Mouse (Mus musculus) gastrocnemius, adult 8-10 months (tissue): ENCODE results near the gene Mt3. TPM values are rescaled to one million over a fixed set of nuclear protein-coding genes. Genes with fewer than 3 reads are reported as not detected.
A peak's percentile ranks its signal among the peaks of the same experiment; 100 is the strongest.

Experiments
- DNase-seq, 2 experiments: peaks; one replicate each; pipeline ENCODE4 v3.0.0; 2022; ENCODE audit warnings: low spot score in 2 of 2
- total RNA-seq, 4 experiments: library from RNA; stranded (reverse); gene quantifications; 2 replicates each; pipeline ENCODE4 v1.2.4; 2022

The Mt3 gene
- total RNA-seq, 4 experiments from 2014 or later, result 2.0 to 2.4 (median 2.2) TPM; not detected in 1

DNA sequence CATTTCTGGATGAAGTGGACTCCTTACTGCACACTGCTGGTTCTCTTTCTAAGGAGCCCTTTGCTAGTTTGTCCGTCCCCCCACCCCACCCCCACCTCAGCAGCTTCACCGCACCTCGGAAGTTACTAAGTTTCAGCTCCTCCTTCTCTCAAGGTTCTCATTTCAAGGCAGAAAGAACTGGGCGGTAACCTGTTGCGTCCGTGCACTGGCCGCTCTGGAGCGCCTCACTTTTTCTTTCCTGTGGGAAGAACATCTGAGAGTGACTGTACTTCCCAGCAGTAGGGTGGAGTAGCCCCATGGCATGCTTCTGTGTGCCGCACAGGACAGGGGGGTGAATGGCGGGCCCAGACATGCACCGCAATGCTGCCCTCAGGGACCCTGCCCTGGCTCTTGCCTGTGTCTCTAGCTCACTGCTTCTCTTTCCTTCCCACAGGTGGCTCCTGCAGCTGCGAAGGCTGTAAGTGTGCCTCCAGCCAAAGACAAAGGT lies 32.0 kb downstream of the Mt3 start:
- no peak for DNase-seq

DNA sequence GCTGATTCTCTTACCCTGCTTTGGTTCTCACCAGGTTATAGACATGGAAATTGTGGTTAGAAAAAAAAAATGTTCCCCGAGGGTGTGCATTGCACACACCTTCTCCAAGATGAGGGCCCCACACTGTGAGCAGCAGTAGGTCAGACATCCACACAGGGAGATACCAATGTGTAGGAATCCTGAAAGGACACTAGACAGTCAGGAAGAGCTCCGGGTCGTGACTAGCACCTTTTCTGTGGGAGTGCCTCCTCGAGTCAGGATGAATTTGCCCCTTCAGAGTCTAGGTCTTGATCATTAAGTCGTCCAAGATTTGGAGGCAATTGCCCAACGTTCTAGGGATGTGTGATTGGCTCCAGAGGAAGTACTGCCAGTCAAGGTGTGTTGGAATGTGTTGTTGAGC lies 33.4 kb downstream of the Mt3 start:
- DNase-seq, result no peak

- DNase-seq, result peak; percentile 64 to 73
Observed at GRCm38 (mm10) chr8:94186542-94186941, 34.1 kb downstream of the Mt3 start.

DNA sequence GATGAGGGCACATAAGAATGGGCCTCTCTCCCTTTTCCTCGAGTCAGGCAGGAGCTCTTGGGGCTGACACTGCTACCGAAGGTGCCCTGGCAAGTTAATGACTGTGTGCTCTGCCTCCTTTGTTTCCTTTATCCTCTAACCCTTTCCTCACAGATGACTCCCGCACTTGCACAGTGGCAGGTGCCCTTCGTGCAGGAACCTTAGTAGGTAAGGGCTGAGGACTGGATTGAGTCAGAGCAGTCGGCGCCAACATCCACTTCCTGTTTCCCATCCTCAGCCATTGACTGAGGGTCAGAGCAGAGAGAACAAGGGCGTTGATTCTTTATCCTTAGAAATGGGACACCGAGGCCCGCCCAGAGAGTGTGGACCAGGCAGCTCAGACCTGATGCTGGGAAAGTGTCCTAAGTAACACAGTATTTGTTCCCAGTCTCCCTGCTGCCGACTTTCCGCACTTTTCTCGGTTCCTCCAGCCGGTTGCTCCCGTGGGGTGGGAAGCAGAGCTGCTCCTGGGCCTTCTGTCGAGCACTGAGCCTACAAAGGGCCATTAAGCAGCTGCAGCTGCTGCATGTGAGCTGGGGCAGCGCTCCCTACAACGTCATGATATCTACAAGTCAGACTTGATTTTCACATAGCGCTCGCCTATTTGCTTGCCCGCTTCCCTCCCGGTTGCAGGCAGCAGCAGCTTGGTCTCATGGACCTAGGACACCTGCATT lies 35.0 kb downstream of the Mt3 start:
- DNase-seq, result no peak

DNA sequence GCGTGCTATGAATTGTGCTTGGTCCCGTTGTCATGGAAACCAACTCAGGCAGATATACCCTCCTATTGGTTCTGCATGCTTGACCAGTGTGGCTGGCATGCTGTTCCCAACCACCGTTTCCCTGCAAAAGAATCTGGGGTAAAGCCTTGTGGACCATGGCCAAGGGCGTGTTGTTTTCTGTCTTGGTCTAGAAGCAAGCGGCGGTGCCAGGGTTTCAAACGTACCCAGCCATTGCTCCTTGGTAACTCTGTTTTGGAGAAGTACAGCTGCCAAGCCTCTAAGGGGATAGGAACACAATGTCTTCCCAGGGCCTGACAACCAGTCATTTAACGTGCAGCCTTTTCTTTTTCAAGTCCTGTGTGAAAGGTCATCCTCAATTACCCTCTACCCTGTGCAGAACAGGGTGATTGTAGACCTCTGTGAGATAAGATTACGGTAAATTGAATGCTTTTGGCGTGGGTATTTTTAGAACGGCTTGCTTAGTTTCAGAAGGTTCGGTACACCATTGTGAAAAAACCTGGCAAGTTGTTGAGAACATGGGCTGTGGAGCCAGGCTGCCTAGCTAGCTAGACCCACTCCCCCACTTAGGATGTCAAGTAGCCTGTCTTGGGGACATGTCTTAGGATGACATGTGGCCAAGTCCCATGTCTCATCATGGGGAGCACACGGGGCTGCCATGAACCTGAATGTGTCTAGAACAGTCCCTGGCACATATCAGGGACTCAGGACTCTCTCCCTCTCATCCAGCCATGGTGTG lies 37.0 kb downstream of the Mt3 start:
- peak; percentile 35 to 44 for DNase-seq

- DNase-seq, result peak; percentile 42 to 48
Observed at GRCm38 (mm10) chr8:94191101-94191691, 38.8 kb downstream of the Mt3 start.

GRCm38 (mm10) chr8:94192926-94193325 lies 40.5 kb downstream of the Mt3 start:
- DNase-seq, result peak; percentile 33 to 67

DNA sequence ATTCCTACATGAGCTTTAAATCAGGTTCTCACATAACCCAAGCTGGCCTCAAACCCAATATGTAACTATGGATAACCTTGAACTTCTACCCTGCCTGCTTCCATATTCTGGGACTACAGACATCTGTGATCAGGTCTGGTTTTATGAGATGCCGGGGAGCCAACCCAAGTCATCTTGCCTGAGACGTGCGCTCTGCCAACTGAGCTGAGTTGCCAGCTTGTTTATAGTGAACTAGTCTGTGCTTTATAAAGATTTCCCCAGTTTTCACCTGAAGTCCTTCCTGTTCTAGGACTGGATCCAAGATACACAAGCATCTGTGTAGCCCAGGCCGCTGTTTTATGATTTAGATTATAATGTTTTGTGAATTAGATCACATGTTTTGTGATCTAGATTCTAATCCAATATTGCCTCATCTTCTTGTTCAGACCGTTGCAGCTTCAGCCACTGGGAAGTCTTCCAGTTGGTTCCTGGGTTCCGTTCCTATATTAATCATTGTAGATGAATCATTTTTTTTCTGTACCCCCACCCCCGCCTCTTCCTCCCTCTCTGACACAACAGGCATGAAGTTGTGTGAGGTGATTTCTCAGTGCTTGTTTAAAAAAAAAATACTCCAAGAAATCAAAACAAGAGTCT lies 42.3 kb downstream of the Mt3 start:
- DNase-seq, result peak; percentile 13 to 22

- DNase-seq, result no peak
Observed at GRCm38 (mm10) chr8:94199202-94199869, 46.9 kb downstream of the Mt3 start.

Other genes with a start within 250 kb of the Mt3 start
- gene Amfr, start 139.8 kb upstream of the Mt3 start, total RNA-seq, result 100 to 1,000 TPM; 115 to 150 (median 130) TPM
- gene Nudt21, start 115.6 kb upstream of the Mt3 start, total RNA-seq, result 10 to 100 TPM in 2 of 4 experiments, 1 to 10 TPM in 2; 7.7 to 11.0 (median 9.8) TPM
- gene Ogfod1, start 115.4 kb upstream of the Mt3 start, total RNA-seq, result 10 to 100 TPM; 23.9 to 30.7 (median 27.2) TPM
- 1 to 10 TPM; 2.5 to 3.9 (median 3.6) TPM for gene Bbs2, start 53.7 kb upstream of the Mt3 start, total RNA-seq
- gene Mt4, start 15.4 kb upstream of the Mt3 start, total RNA-seq, result not detected
- 10 to 100 TPM; 12.9 to 75.1 (median 15.1) TPM for gene Mt2, start 20.1 kb downstream of the Mt3 start, total RNA-seq
- 10 to 100 TPM; 11.7 to 74.5 (median 17.7) TPM for gene Mt1, start 26.5 kb downstream of the Mt3 start, total RNA-seq
- 10 to 100 TPM in 3 of 4 experiments, 1 to 10 TPM in 1; 9.7 to 14.2 (median 12.1) TPM for gene Nup93, start 62.0 kb downstream of the Mt3 start, total RNA-seq
- gene Slc12a3, start 176.6 kb downstream of the Mt3 start, total RNA-seq, result not detected
- gene Herpud1, start 233.8 kb downstream of the Mt3 start, total RNA-seq, result 100 to 1,000 TPM; 117 to 134 (median 124) TPM